Mouse (Mus musculus): Measurements from ENCODE around the gene Gm28576.
"Not testable (repeated sequence)": the region's sequence is repeated elsewhere in the genome, so short reads cannot be mapped to it uniquely, and the experiment has no call there.

Gm28576 gene

DNA sequence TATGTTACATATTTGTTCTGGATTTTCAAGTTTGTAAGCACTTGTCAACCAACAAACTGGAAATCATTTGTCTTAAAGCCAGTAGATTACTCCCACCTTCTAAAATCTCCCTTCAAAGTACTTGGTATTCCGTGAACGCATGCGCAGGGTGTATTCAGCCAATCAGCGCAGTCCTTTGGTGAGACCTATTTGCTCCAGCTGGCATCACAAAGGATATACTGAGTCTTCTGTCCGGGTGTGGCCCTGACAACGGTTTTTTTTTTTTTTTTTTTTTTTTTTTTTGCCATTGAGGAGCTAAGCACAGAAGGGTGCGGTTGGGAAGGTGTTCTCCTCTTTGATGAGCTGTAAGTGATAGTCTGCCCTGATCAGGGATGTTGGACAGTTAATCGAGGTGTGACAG is at the start of gene Gm28576:
Gene Gm28576 (plus strand): TSS at position 301 of the 400 bp plus-strand sequence.
- not testable (repeated sequence) for DNase-seq (ENCODE audit: low read depth, low spot score)
